Mouse (Mus musculus): Measurements from ENCODE around the gene Pde6g. TPM values are rescaled to one million over a fixed set of nuclear protein-coding genes. Genes with fewer than 3 reads are reported as not detected.
"Not testable (repeated sequence)": the region's sequence is repeated elsewhere in the genome, so short reads cannot be mapped to it uniquely, and the experiment has no call there.

Gene Pde6g
- polyA plus RNA-seq, 1 experiment from 2014 or later: 0.39 TPM

- no peak for ATAC-seq (replicated peaks)
- Histone ChIP-seq H3K4me1 (no peaks in the 10 kb centered on the region), H3K9me3 (no peaks in the 10 kb centered on the region), H3K36me3 (replicated peaks) (no peaks in the 10 kb centered on the region), H3K4me2 (no peak within 1 kb of the TSS), H3K4me3 (no peak within 1 kb of the TSS), H3K9ac (no peak within 1 kb of the TSS), H3K27ac (no peak within 1 kb of the TSS), H3K27me3 (replicated peaks) (no peaks in the 10 kb centered on the region)
- WGBS: 87% methylated on average over 3 of the region's 3 CpGs
Observed at GRCm38 (mm10) chr11:120442344-120442743, 11.0 kb downstream of the Pde6g start, which contains the start of gene Tspan10. Tspan10 (plus strand) TSS chr11:120442644.

DNA sequence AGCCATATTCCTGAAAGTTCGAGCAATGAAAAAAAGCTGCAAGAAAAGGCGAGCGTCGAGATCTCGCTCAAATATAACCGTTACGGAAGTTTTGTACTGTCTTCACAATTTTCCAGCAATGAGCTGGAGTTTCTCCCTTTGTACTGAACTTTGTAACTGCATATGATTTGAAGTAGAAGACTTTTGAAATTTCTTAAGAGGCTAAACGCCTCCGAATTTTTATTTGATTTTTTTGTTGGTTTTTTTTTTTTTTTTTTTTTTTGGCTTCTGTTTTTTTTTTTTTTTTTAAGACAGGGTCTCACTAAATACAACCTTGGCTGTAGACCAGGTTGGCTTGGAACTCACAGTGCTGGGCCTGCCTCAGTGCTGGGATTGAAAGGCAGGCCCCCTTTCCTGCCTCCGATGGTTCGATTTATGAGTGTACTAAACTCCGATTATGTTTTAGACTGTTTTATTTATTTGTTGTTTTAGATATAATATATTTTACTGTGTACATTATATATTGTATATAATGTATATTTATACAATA lies 15.4 kb downstream of the Pde6g start:
- Histone ChIP-seq H3K4me1 (peaks cover 14% of the 10 kb centered on the region), H3K4me3 (peak overlapping the region; percentile 97), H3K36me3 (replicated peaks) (peaks cover 2% of the 10 kb centered on the region; the same call in 1 of the 2 replicates), H3K9me3 (no peaks in the 10 kb centered on the region), H3K4me2 (peak overlapping the region; percentile 72), H3K9ac (no peak overlapping the region; the same call in 1 of the 2 replicates), H3K27me3 (replicated peaks) (no peaks in the 10 kb centered on the region), H3K27ac (no peak overlapping the region)
- 27% methylated on average over 12 of the region's 12 CpGs for WGBS
- ATAC-seq (replicated peaks): no peak

DNA sequence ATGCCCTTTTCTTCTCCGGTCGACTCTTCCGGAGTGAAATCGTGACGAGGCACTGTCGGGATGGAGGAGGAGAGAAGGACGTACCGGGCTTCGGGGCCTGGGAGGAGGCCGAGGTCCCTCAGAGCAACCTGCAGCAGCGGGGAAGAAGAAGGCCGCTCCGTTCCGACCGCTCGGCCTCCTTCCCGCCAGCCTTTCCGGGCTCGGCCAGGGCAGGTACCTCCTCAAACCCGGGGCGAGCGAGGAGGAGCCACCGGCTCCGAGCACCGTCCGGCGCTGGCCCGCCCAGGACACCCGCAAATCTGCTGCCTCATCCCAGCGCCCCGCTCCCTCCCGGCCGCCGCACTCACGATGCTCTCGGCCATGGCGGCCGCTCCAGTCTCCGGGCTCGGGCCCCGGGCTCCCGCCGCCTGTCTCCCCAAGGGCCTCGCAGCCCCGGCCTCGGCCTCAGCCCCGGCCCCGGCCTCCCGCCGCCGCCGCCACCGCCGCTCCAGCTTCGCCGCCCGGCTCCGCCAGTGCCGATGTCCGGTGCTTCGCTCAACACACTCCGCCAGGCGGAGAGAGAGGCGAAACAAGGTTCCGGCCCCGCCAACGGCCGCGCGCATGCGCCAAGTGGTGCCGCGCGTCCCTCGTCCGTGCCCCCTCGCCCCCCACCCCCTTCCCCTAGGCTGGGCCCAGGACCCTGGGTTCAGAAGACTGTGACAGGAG lies 16.0 kb downstream of the Pde6g start, which contains the start of gene Nploc4:
Gene Nploc4, minus strand, starts transcription at position 557 of the 705 bp plus-strand sequence.
- Histone ChIP-seq H3K9ac (peak within 1 kb of the TSS; percentile 98), H3K4me1 (peaks cover 14% of the 10 kb centered on the region), H3K36me3 (replicated peaks) (peaks cover 8% of the 10 kb centered on the region; the same call in 1 of the 2 replicates), H3K9me3 (no peaks in the 10 kb centered on the region), H3K4me2 (peak within 1 kb of the TSS; percentile 72), H3K27me3 (replicated peaks) (no peaks in the 10 kb centered on the region), H3K4me3 (peak within 1 kb of the TSS; percentile 97), H3K27ac (peak within 1 kb of the TSS; percentile 85)
- peak; percentile 78; the same call in 1 of the 2 replicates for ATAC-seq (replicated peaks)
- under 1% methylated on average over 75 of the region's 77 CpGs for WGBS

- WGBS: 96% methylated on average over 3 of the region's 3 CpGs
- Histone ChIP-seq H3K9me3 (no peaks in the 10 kb centered on the region), H3K4me1 (no peaks in the 10 kb centered on the region), H3K27me3 (replicated peaks) (no peaks in the 10 kb centered on the region), H3K9ac (no peak overlapping the region), H3K36me3 (replicated peaks) (peaks cover 32% of the 10 kb centered on the region), H3K4me3 (no peak overlapping the region), H3K4me2 (no peak overlapping the region), H3K27ac (no peak overlapping the region)
- no peak for ATAC-seq (replicated peaks)
Observed at GRCm38 (mm10) chr11:120426727-120427126, 26.6 kb downstream of the Pde6g start.

GRCm38 (mm10) chr11:120423569-120424295 lies 29.6 kb downstream of the Pde6g start:
- Histone ChIP-seq H3K27ac (no peak overlapping the region), H3K4me2 (no peak overlapping the region), H3K9me3 (no peaks in the 10 kb centered on the region), H3K9ac (no peak overlapping the region), H3K36me3 (replicated peaks) (peaks cover 37% of the 10 kb centered on the region), H3K4me1 (no peaks in the 10 kb centered on the region), H3K4me3 (no peak overlapping the region), H3K27me3 (replicated peaks) (no peaks in the 10 kb centered on the region)
- ATAC-seq (replicated peaks): no peak
- WGBS: 72% methylated on average over 9 of the region's 9 CpGs

- Histone ChIP-seq H3K4me2 (no peak overlapping the region), H3K4me1 (no peaks in the 10 kb centered on the region), H3K36me3 (replicated peaks) (peaks cover 37% of the 10 kb centered on the region), H3K4me3 (no peak overlapping the region), H3K27ac (no peak overlapping the region), H3K27me3 (replicated peaks) (no peaks in the 10 kb centered on the region), H3K9ac (no peak overlapping the region), H3K9me3 (no peaks in the 10 kb centered on the region)
- ATAC-seq (replicated peaks): no peak
- WGBS: 91% methylated on average over 13 of the region's 13 CpGs
Observed at GRCm38 (mm10) chr11:120422651-120423568, 30.4 kb downstream of the Pde6g start.

DNA sequence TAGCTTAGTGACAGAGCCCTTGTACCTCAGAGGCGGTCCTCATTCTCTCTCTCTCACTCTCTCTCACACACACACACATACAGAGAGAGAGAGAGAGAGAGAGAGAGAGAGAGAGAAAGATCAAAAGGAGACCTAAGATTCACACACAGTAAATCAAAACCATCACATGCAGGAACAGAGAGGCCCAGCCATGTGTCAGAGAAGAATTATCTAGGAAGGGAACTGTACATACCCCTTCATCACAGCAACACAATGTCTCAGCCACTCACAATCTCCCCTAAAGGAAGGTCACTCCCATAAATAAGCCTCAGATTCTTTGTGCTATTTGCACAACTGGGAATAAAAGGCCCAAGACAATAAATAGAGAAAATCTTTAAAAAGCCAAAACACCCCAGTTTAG lies 34.7 kb downstream of the Pde6g start:
- Histone ChIP-seq H3K9me3 (no peaks in the 10 kb centered on the region), H3K27ac (no peak overlapping the region), H3K4me2 (no peak overlapping the region), H3K36me3 (replicated peaks) (peaks cover 45% of the 10 kb centered on the region), H3K4me1 (no peaks in the 10 kb centered on the region), H3K4me3 (no peak overlapping the region), H3K27me3 (replicated peaks) (no peaks in the 10 kb centered on the region), H3K9ac (no peak overlapping the region)
- 91% methylated on average over 1 of the region's 1 CpGs for WGBS
- no peak for ATAC-seq (replicated peaks)

DNA sequence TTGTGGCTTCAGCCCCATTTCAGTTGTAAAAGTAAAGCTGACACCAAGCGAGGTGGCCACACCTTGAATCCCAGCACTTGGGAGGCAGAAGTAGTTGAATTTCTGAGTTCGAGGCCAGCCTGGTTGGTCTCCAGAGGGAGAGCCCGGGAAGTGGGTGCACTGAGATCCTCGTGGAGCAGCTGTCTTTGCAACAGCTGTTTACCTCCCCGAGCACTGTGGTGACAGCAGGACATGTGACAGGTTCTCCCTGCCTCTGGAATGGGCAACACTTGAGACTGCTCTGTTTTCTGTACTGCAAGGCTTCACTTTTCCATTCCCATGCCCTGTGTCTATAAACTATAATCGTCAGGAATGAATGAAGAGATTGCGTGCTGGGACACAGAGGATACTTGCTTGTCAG lies 35.4 kb downstream of the Pde6g start:
- Histone ChIP-seq H3K27ac (no peak overlapping the region), H3K27me3 (replicated peaks) (no peaks in the 10 kb centered on the region), H3K4me2 (no peak overlapping the region), H3K36me3 (replicated peaks) (peaks cover 51% of the 10 kb centered on the region), H3K4me3 (no peak overlapping the region), H3K4me1 (no peaks in the 10 kb centered on the region), H3K9me3 (no peaks in the 10 kb centered on the region), H3K9ac (no peak overlapping the region)
- ATAC-seq (replicated peaks): no peak
- 91% methylated on average over 7 of the region's 7 CpGs for WGBS

DNA sequence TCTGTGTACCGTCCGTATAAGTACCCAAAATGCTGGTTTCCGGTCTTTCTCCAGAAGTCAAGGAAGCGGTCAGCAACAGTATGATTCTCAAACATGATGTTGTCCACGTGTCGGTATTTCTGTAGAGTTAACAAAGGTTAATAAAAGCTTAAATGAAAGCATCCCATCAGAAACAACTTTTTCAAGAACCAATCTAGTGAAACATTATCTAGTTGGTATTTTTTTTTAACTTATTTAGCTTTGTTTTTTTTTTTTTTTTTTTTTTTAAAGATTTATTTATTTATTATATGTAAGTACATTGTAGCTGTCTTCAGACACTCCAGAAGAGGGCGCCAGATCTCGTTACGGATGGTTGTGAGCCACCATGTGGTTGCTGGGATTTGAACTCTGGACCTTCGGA lies 39.7 kb downstream of the Pde6g start:
- not testable (repeated sequence) for H3K4me3 ChIP-seq; H3K27me3 ChIP-seq (replicated peaks); H3K4me2 ChIP-seq; H3K27ac ChIP-seq; ATAC-seq (replicated peaks); H3K4me1 ChIP-seq; H3K9ac ChIP-seq; H3K9me3 ChIP-seq
- WGBS: 96% methylated on average over 9 of the region's 10 CpGs
- H3K36me3 ChIP-seq (replicated peaks): peaks cover 80% of the 10 kb centered on the region

- ATAC-seq (replicated peaks): no peak
Observed at GRCm38 (mm10) chr11:120406445-120406844, 46.9 kb downstream of the Pde6g start.

GRCm38 (mm10) chr11:120405867-120406266 lies 47.4 kb downstream of the Pde6g start:
- no peak overlapping the region for H3K4me3 ChIP-seq
- H3K27me3 ChIP-seq (replicated peaks): no peaks in the 10 kb centered on the region
- H3K9ac ChIP-seq: no peak overlapping the region
- H3K9me3 ChIP-seq: no peaks in the 10 kb centered on the region
- no peaks in the 10 kb centered on the region for H3K4me1 ChIP-seq
- 96% methylated on average over 3 of the region's 3 CpGs for WGBS
- peaks cover 76% of the 10 kb centered on the region for H3K36me3 ChIP-seq (replicated peaks)
- H3K4me2 ChIP-seq: no peak overlapping the region
- H3K27ac ChIP-seq: no peak overlapping the region
- ATAC-seq (replicated peaks): no peak

More at GRCm38 (mm10) chr11:120406445-120406844, 46.9 kb downstream of the Pde6g start:
- Histone ChIP-seq H3K36me3 (replicated peaks) (peaks cover 76% of the 10 kb centered on the region), H3K9ac (no peak overlapping the region), H3K4me2 (no peak overlapping the region), H3K9me3 (no peaks in the 10 kb centered on the region), H3K27me3 (replicated peaks) (no peaks in the 10 kb centered on the region), H3K4me3 (no peak overlapping the region), H3K4me1 (no peaks in the 10 kb centered on the region), H3K27ac (no peak overlapping the region)
- 88% methylated on average over 1 of the region's 1 CpGs for WGBS

DNA sequence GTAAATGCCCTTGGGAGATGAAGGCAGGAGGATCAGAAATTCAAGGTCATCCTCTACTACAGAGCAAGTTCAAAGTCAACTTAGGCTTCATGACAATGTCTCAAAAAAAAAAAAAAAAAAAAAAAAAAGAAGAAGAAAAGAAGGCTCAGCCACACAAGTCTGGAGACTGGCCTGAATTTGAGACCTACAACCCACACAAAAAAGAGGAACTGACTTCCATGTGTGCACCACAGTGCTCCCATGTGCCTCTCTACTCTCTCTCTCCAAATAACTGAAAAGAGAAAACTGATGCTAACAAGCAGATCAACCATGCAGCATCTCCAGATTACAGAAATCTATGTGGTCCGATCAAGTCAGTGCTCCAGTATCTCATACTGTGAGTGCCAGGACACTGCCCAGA lies 48.5 kb downstream of the Pde6g start:
- H3K4me1 ChIP-seq: no peaks in the 10 kb centered on the region

More for the DNA sequence above, 48.5 kb downstream of the Pde6g start:
- Histone ChIP-seq H3K27me3 (replicated peaks) (no peaks in the 10 kb centered on the region), H3K4me3 (no peak overlapping the region), H3K4me2 (no peak overlapping the region), H3K36me3 (replicated peaks) (peaks cover 66% of the 10 kb centered on the region), H3K27ac (no peak overlapping the region), H3K9me3 (no peaks in the 10 kb centered on the region), H3K9ac (no peak overlapping the region)
- ATAC-seq (replicated peaks): no peak
- 98% methylated on average over 1 of the region's 1 CpGs for WGBS
